Mouse (Mus musculus): ENCODE measurements around the gene Xpnpep1. TPM values are rescaled to one million over a fixed set of nuclear protein-coding genes. Genes with fewer than 3 reads are reported as not detected.

Gene Xpnpep1
- polyA plus RNA-seq, 1 experiment from 2014 or later, result 118 TPM

GRCm38 (mm10) chr19:53002166-53003095 is 37.6 kb downstream of the Xpnpep1 start:
- Histone ChIP-seq H3K4me1 (ENCODE audit: control insufficient read depth, insufficient read depth, low read depth, low read length) (no peaks in the 10 kb centered on the region), H3K9me3 (ENCODE audit: control insufficient read depth, low read length) (no peaks in the 10 kb centered on the region), H3K9ac (ENCODE audit: low read depth, low read length) (no peak overlapping the region), H3K4me2 (ENCODE audit: low read length) (no peak overlapping the region), H3K27ac (ENCODE audit: low read depth, low read length) (no peak overlapping the region), H3K27me3 (replicated peaks; ENCODE audit: control insufficient read depth, insufficient read depth, low read length) (no peaks in the 10 kb centered on the region), H3K36me3 (ENCODE audit: control insufficient read depth, insufficient read depth, low read length) (peaks cover 53% of the 10 kb centered on the region), H3K4me3 (ENCODE audit: low read length) (no peak overlapping the region)
- ATAC-seq, result no peak
- WGBS, result 92% methylated on average over 23 of the region's 23 CpGs

GRCm38 (mm10) chr19:52992880-52993440 is 47.1 kb downstream of the Xpnpep1 start:
- Histone ChIP-seq H3K9ac (ENCODE audit: low read depth, low read length) (no peak overlapping the region), H3K27me3 (replicated peaks; ENCODE audit: control insufficient read depth, insufficient read depth, low read length) (no peaks in the 10 kb centered on the region), H3K9me3 (ENCODE audit: control insufficient read depth, low read length) (no peaks in the 10 kb centered on the region), H3K4me1 (ENCODE audit: control insufficient read depth, insufficient read depth, low read depth, low read length) (no peaks in the 10 kb centered on the region), H3K27ac (ENCODE audit: low read depth, low read length) (no peak overlapping the region), H3K36me3 (ENCODE audit: control insufficient read depth, insufficient read depth, low read length) (peaks cover 23% of the 10 kb centered on the region), H3K4me3 (ENCODE audit: low read length) (no peak overlapping the region), H3K4me2 (ENCODE audit: low read length) (no peak overlapping the region)
- ATAC-seq, result peak; percentile 93
- 68% methylated on average over 11 of the region's 11 CpGs for WGBS

GRCm38 (mm10) chr19:52991924-52992323 is 48.1 kb downstream of the Xpnpep1 start:
- no peaks in the 10 kb centered on the region for H3K9me3 ChIP-seq (ENCODE audit: control insufficient read depth, low read length)
- no peak overlapping the region for H3K4me3 ChIP-seq (ENCODE audit: low read length)
- H3K4me2 ChIP-seq (ENCODE audit: low read length), result no peak overlapping the region
- no peaks in the 10 kb centered on the region for H3K27me3 ChIP-seq (replicated peaks; ENCODE audit: control insufficient read depth, insufficient read depth, low read length)
- H3K9ac ChIP-seq (ENCODE audit: low read depth, low read length), result no peak overlapping the region
- peaks cover 18% of the 10 kb centered on the region for H3K36me3 ChIP-seq (ENCODE audit: control insufficient read depth, insufficient read depth, low read length)
- no peak overlapping the region for H3K27ac ChIP-seq (ENCODE audit: low read depth, low read length)
- no peaks in the 10 kb centered on the region for H3K4me1 ChIP-seq (ENCODE audit: control insufficient read depth, insufficient read depth, low read depth, low read length)
- ATAC-seq, result no peak
- WGBS, result 88% methylated on average over 10 of the region's 10 CpGs

DNA sequence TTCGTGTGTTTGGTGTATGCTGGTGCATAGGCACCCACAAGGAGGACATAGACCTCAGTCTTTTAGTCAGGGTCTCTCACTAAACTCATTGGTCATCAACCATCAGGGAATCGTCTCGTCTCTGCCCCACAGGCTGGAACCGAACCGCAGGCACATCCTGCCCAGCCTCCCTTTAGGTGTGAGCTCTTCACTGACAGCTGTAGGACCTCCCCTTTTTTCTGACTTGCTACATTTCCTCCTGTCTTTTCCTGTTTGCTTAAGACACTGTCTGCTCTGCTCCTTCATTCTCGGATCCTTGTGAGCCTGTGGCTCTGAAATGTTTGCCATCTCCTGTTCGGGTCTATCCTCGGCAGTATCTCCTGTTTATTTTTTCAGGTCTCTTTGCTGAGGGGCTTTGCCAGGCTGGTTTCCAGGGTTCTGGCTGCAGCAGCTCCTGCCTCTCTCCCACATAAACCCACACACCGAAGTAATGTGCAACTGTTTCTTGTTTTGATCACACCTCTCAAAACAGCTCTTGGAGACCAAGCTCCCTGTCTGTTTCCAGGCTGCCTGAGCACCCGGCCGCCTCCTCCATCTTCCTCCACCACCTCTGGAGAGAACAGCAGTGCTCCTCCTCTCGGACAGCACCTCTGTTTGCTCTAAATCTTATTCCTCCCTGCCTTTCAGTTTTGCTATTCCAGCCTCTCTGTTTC is 60.8 kb downstream of the Xpnpep1 start:
- Histone ChIP-seq H3K4me2 (ENCODE audit: low read length) (no peak overlapping the region), H3K27me3 (replicated peaks; ENCODE audit: control insufficient read depth, insufficient read depth, low read length) (no peaks in the 10 kb centered on the region), H3K9ac (ENCODE audit: low read depth, low read length) (no peak overlapping the region), H3K27ac (ENCODE audit: low read depth, low read length) (no peak overlapping the region), H3K4me1 (ENCODE audit: control insufficient read depth, insufficient read depth, low read depth, low read length) (peaks cover 2% of the 10 kb centered on the region; the same call in 1 of the 2 replicates), H3K9me3 (ENCODE audit: control insufficient read depth, low read length) (no peaks in the 10 kb centered on the region), H3K36me3 (ENCODE audit: control insufficient read depth, insufficient read depth, low read length) (no peaks in the 10 kb centered on the region), H3K4me3 (ENCODE audit: low read length) (no peak overlapping the region)
- no peak for ATAC-seq
- WGBS, result 85% methylated on average over 12 of the region's 12 CpGs

- Histone ChIP-seq H3K27ac (ENCODE audit: low read depth, low read length) (no peak overlapping the region), H3K4me1 (ENCODE audit: control insufficient read depth, insufficient read depth, low read depth, low read length) (peaks cover 2% of the 10 kb centered on the region; the same call in 1 of the 2 replicates), H3K9me3 (ENCODE audit: control insufficient read depth, low read length) (peaks cover 6% of the 10 kb centered on the region), H3K4me2 (ENCODE audit: low read length) (no peak overlapping the region), H3K4me3 (ENCODE audit: low read length) (no peak overlapping the region), H3K9ac (ENCODE audit: low read depth, low read length) (no peak overlapping the region), H3K36me3 (ENCODE audit: control insufficient read depth, insufficient read depth, low read length) (no peaks in the 10 kb centered on the region), H3K27me3 (replicated peaks; ENCODE audit: control insufficient read depth, insufficient read depth, low read length) (no peaks in the 10 kb centered on the region)
- WGBS, result 45% methylated on average over 15 of the region's 15 CpGs
- ATAC-seq, result peak; percentile 58; the same call in 1 of the 2 replicates
Measured at GRCm38 (mm10) chr19:52975564-52976185, 64.3 kb downstream of the Xpnpep1 start.

- H3K27me3 ChIP-seq (replicated peaks; ENCODE audit: control insufficient read depth, insufficient read depth, low read length), result no peaks in the 10 kb centered on the region
- WGBS, result 28% methylated on average over 8 of the region's 8 CpGs
- ATAC-seq, result no peak
- H3K27ac ChIP-seq (ENCODE audit: low read depth, low read length), result no peak overlapping the region
- no peak overlapping the region for H3K4me2 ChIP-seq (ENCODE audit: low read length)
- no peak overlapping the region for H3K4me3 ChIP-seq (ENCODE audit: low read length)
- H3K36me3 ChIP-seq (ENCODE audit: control insufficient read depth, insufficient read depth, low read length), result no peaks in the 10 kb centered on the region
- H3K9me3 ChIP-seq (ENCODE audit: control insufficient read depth, low read length), result peaks cover under 1% of the 10 kb centered on the region
- H3K9ac ChIP-seq (ENCODE audit: low read depth, low read length), result no peak overlapping the region
- H3K4me1 ChIP-seq (ENCODE audit: control insufficient read depth, insufficient read depth, low read depth, low read length), result no peaks in the 10 kb centered on the region
Measured at GRCm38 (mm10) chr19:52966339-52966738, 73.7 kb downstream of the Xpnpep1 start.

DNA sequence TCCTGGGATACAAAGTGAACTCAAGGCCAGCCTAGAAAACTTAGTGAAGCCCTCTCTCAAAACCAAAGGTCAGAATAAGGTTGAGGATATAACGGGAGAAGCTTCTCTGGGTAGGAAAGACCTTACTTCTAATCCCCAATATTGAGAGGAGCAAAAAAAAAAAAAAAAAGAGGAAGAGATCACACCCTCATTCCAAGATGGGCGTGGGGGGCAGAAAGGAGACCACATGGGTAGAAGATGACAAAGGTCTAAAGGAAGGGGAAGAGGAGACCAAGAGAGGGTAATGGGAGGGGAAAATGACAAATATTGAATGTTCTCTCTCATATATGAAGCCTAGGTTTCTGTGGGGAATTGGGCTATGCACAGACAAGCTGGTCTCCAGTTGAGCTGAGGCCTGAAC is 77.3 kb downstream of the Xpnpep1 start:
- no peak for ATAC-seq
- Histone ChIP-seq H3K4me2 (ENCODE audit: low read length) (no peak overlapping the region), H3K4me1 (ENCODE audit: control insufficient read depth, insufficient read depth, low read depth, low read length) (no peaks in the 10 kb centered on the region), H3K9me3 (ENCODE audit: control insufficient read depth, low read length) (no peaks in the 10 kb centered on the region), H3K27me3 (replicated peaks; ENCODE audit: control insufficient read depth, insufficient read depth, low read length) (no peaks in the 10 kb centered on the region), H3K36me3 (ENCODE audit: control insufficient read depth, insufficient read depth, low read length) (no peaks in the 10 kb centered on the region), H3K27ac (ENCODE audit: low read depth, low read length) (no peak overlapping the region), H3K9ac (ENCODE audit: low read depth, low read length) (no peak overlapping the region), H3K4me3 (ENCODE audit: low read length) (no peak overlapping the region)
- 86% methylated on average over 2 of the region's 2 CpGs for WGBS

GRCm38 (mm10) chr19:52922678-52923495 is 117.1 kb downstream of the Xpnpep1 start:
- no peaks in the 10 kb centered on the region for H3K36me3 ChIP-seq (ENCODE audit: control insufficient read depth, insufficient read depth, low read length)
- H3K4me3 ChIP-seq (ENCODE audit: low read length), result peak overlapping the region; percentile 23
- no peaks in the 10 kb centered on the region for H3K9me3 ChIP-seq (ENCODE audit: control insufficient read depth, low read length)
- WGBS, result 11% methylated on average over 25 of the region's 25 CpGs
- 0 out of 2 replicates have a peak overlapping the region, but pooled peaks have one; percentile 5 for H3K9ac ChIP-seq (ENCODE audit: low read depth, low read length)
- 0 out of 2 replicates have a peak, but pooled peaks have one; percentile 64 for ATAC-seq
- no peaks in the 10 kb centered on the region; the same call in 1 of the 2 replicates for H3K4me1 ChIP-seq (ENCODE audit: control insufficient read depth, insufficient read depth, low read depth, low read length)
- peak overlapping the region; percentile 55 for H3K4me2 ChIP-seq (ENCODE audit: low read length)
- H3K27ac ChIP-seq (ENCODE audit: low read depth, low read length), result no peak overlapping the region; the same call in 1 of the 2 replicates
- H3K27me3 ChIP-seq (replicated peaks; ENCODE audit: control insufficient read depth, insufficient read depth, low read length), result no peaks in the 10 kb centered on the region
